In genomic region chr15:102255547-102256255, GRCm38 (mm10) we compare ENCODE assay signal across 12 mouse cellular contexts. TPM values are rescaled to one million over a fixed set of nuclear protein-coding genes. Genes with fewer than 3 reads are reported as not detected.
A peak's percentile ranks its signal among the peaks of the same experiment; 100 is the strongest.
DNase-seq lines count a peak whose midpoint lies in the region; ATAC-seq and TF ChIP-seq lines count a peak whose summit lies in the region.
"Had no signal": no experiment of that assay in that cellular context is flagged by ENCODE, and none has a peak within 500 bp of the region (broad histone marks: within the 10 kb centered on the region; RNA-seq: fewer than 3 reads in every experiment).

No protein-coding gene starts in this region.

- H3K9ac ChIP-seq in hindbrain, postnatal 0 days (replicated peaks; ENCODE audit: low read length), result no peak overlapping the region
- peak overlapping the region; percentile 1; the same call in 1 of the 2 replicates for H3K9ac ChIP-seq in lung, embryonic 14.5 days

- DNase-seq in heart, adult 11 months, result peak; percentile 94
- no peak for DNase-seq in heart, postnatal 4 days
- peak; percentile 34 for DNase-seq in NIH3T3 (ENCODE audit: low read depth)
- DNase-seq in hindbrain, postnatal 0 days (ENCODE audit: low spot score), result no peak
- DNase-seq in lung, embryonic 14.5 days, result peak; percentile 32
- DNase-seq in thymus, adult 18-20 months, result no peak
- no peak for DNase-seq in cerebellum, postnatal 4 days (ENCODE audit: low spot score in 2 of 2)
- DNase-seq in left cerebral cortex, adult 8-10 months (ENCODE audit: low spot score in 2 of 2), result no peak

- H3K36me3 ChIP-seq in hindbrain, postnatal 0 days (ENCODE audit: insufficient read depth, low read length), result no peaks in the 10 kb centered on the region
- H3K36me3 ChIP-seq in lung, embryonic 14.5 days (ENCODE audit: insufficient read depth), result peaks cover 20% of the 10 kb centered on the region; the same call in 1 of the 2 replicates
- H3K36me3 ChIP-seq: G1E had no signal

- peak overlapping the region; percentile 25; the same call in 1 of the 2 replicates for H3K4me2 ChIP-seq in hindbrain, postnatal 0 days (ENCODE audit: low read depth, low read length)
- peak overlapping the region; percentile 88 for H3K4me2 ChIP-seq in lung, embryonic 14.5 days

- H3K27ac ChIP-seq in hindbrain, postnatal 0 days, result no peak overlapping the region
- peak overlapping the region; percentile 93 for H3K27ac ChIP-seq in lung, embryonic 14.5 days (ENCODE audit: low read depth)

- no peak for TF ChIP-seq CTCF in hindbrain, postnatal 0 days (IDR thresholded peaks at IDR 0.05; ENCODE audit: low read depth)
- TF ChIP-seq CTCF in lung, embryonic 14.5 days (IDR thresholded peaks at IDR 0.05; ENCODE audit: low read depth), result no peak

- peaks cover 4% of the 10 kb centered on the region; the same call in 1 of the 2 replicates for H3K4me1 ChIP-seq in hindbrain, postnatal 0 days (ENCODE audit: insufficient read depth, low read length)
- peaks cover 29% of the 10 kb centered on the region for H3K4me1 ChIP-seq in lung, embryonic 14.5 days (ENCODE audit: insufficient read depth)

- ATAC-seq in hindbrain, postnatal 0 days, result no peak
- ATAC-seq in lung, embryonic 14.5 days (ENCODE audit: insufficient read depth), result no peak

- H3K9me3 ChIP-seq in hindbrain, postnatal 0 days (ENCODE audit: low read length), result no peaks in the 10 kb centered on the region
- no peaks in the 10 kb centered on the region for H3K9me3 ChIP-seq in lung, embryonic 14.5 days (ENCODE audit: low read depth, low read length)
- H3K9me3 ChIP-seq: G1E; megakaryocyte, embryonic 14.5 days had no signal

- H3K27me3 ChIP-seq in hindbrain, postnatal 0 days (ENCODE audit: insufficient read depth, low read length), result peaks cover 5% of the 10 kb centered on the region; the same call in 1 of the 2 replicates
- no peaks in the 10 kb centered on the region for H3K27me3 ChIP-seq in lung, embryonic 14.5 days (ENCODE audit: insufficient read depth, low read length)

- no peak overlapping the region for H3K4me3 ChIP-seq in hindbrain, postnatal 0 days (ENCODE audit: low read length)
- H3K4me3 ChIP-seq in lung, embryonic 14.5 days (ENCODE audit: low read depth, low read length), result peak overlapping the region; percentile 71
- H3K4me3 ChIP-seq: megakaryocyte, embryonic 14.5 days had no signal

- WGBS in hindbrain, postnatal 0 days, result 45% methylated on average over 14 of the region's 14 CpGs
- 47% methylated on average over 14 of the region's 14 CpGs for WGBS in lung, embryonic 14.5 days

RNA-seq across cellular contexts. Expression of gene Rarg, which starts 1.6 kb away (rescaled TPM):
- total RNA-seq in heart, postnatal 4 days (2021), result 10 to 100 TPM; 12.9 to 16.6 TPM
- total RNA-seq in hindbrain, postnatal 0 days (2014; rRNA removed), result 8.8 and 11.4 TPM in 2 replicates
- 3.8 and 4.4 TPM in 2 replicates for polyA plus RNA-seq in hindbrain, postnatal 0 days (2015; fragmentation: Nextera tagmentation; extraction: Ambion mirVana)
- 38.5 and 38.7 TPM in 2 replicates for polyA plus RNA-seq in lung, embryonic 14.5 days (2014; fragmentation: Nextera tagmentation; extraction: Ambion mirVana)
- total RNA-seq in left cerebral cortex, adult 8-10 months (2022), result 10 to 100 TPM; 13.5 to 16.8 (median 16.3) TPM

RNA-seq across cellular contexts. Expression of gene Gm9918, which starts 14.7 kb away (rescaled TPM):
- not detected for total RNA-seq in heart, postnatal 4 days (2021)
- not detected in 2 replicates for total RNA-seq in hindbrain, postnatal 0 days (2014; rRNA removed)
- 0.06 TPM in 1 of 2 replicates, not detected in the other for polyA plus RNA-seq in hindbrain, postnatal 0 days (2015; fragmentation: Nextera tagmentation; extraction: Ambion mirVana)
- 0.38 and 0.82 TPM in 2 replicates for polyA plus RNA-seq in lung, embryonic 14.5 days (2014; fragmentation: Nextera tagmentation; extraction: Ambion mirVana)
- total RNA-seq in left cerebral cortex, adult 8-10 months (2022), result not detected
- polyA plus RNA-seq: G1E; heart, postnatal 0 days; small intestine, adult 2 months had no signal

RNA-seq across cellular contexts. Expression of gene Mfsd5, which starts 23.6 kb away (rescaled TPM):
- 10 to 100 TPM; 21.1 to 22.7 TPM for total RNA-seq in heart, postnatal 4 days (2021)
- total RNA-seq in hindbrain, postnatal 0 days (2014; rRNA removed), result 50.7 and 52.3 TPM in 2 replicates
- polyA plus RNA-seq in hindbrain, postnatal 0 days (2015; fragmentation: Nextera tagmentation; extraction: Ambion mirVana), result 67.9 and 68.3 TPM in 2 replicates
- polyA plus RNA-seq in lung, embryonic 14.5 days (2014; fragmentation: Nextera tagmentation; extraction: Ambion mirVana), result 63.1 and 64.0 TPM in 2 replicates
- 10 to 100 TPM; 38.3 to 48.5 (median 42.1) TPM for total RNA-seq in left cerebral cortex, adult 8-10 months (2022)

RNA-seq across cellular contexts. Expression of gene Itgb7, which starts 24.0 kb away (rescaled TPM):
- total RNA-seq in heart, postnatal 4 days (2021), result 1 to 10 TPM in 1 of 2 experiments, under 1 TPM in 1; 0.98 to 1.0 TPM
- total RNA-seq in hindbrain, postnatal 0 days (2014; rRNA removed), result 0.40 and 1.2 TPM in 2 replicates
- polyA plus RNA-seq in hindbrain, postnatal 0 days (2015; fragmentation: Nextera tagmentation; extraction: Ambion mirVana), result 1.3 and 2.1 TPM in 2 replicates
- polyA plus RNA-seq in lung, embryonic 14.5 days (2014; fragmentation: Nextera tagmentation; extraction: Ambion mirVana), result 1.4 and 2.6 TPM in 2 replicates
- 1 to 10 TPM in 2 of 4 experiments, under 1 TPM in 2; 0.23 to 2.9 (median 1.7) TPM for total RNA-seq in left cerebral cortex, adult 8-10 months (2022)

RNA-seq across cellular contexts. Expression of gene Espl1, which starts 40.4 kb away (rescaled TPM):
- total RNA-seq in heart, postnatal 4 days (2021), result 10 to 100 TPM; 23.2 to 28.2 TPM
- total RNA-seq in hindbrain, postnatal 0 days (2014; rRNA removed), result 5.3 and 7.3 TPM in 2 replicates
- 2.3 and 3.8 TPM in 2 replicates for polyA plus RNA-seq in hindbrain, postnatal 0 days (2015; fragmentation: Nextera tagmentation; extraction: Ambion mirVana)
- 44.1 and 45.9 TPM in 2 replicates for polyA plus RNA-seq in lung, embryonic 14.5 days (2014; fragmentation: Nextera tagmentation; extraction: Ambion mirVana)
- 1 to 10 TPM in 3 of 4 experiments, under 1 TPM in 1; 0.91 to 1.5 (median 1.2) TPM for total RNA-seq in left cerebral cortex, adult 8-10 months (2022)

Comparison
In these comparisons a context has a peak if more than half of its experiments do, and no peak if none do; other contexts are left out.
1. DNase-seq: peak in heart, adult 11 months (single experiment), NIH3T3 (single experiment) and lung, embryonic 14.5 days (single experiment); none in heart, postnatal 4 days (single experiment), hindbrain, postnatal 0 days (single experiment), thymus, adult 18-20 months (0 of 2), cerebellum, postnatal 4 days (0 of 2) and left cerebral cortex, adult 8-10 months (0 of 2).